Mouse (Mus musculus) testis, adult 2 months (tissue): ENCODE data around the gene Sp9.

Experiments
- CTCF ChIP-seq: fragments of 200-500 bp; IDR thresholded peaks from 2 replicates; pipeline ENCODE4 v1.5.1; 2012; ENCODE audit warnings: low read depth, mild to moderate bottlenecking, inconsistent platforms, low read length, moderate library complexity; ENCODE audit not compliant: control insufficient read depth, insufficient read depth, insufficient replicate concordance
- POLR2A ChIP-seq: fragments of 200-500 bp; IDR thresholded peaks from 2 replicates; pipeline ENCODE4 v1.6.1; 2012; ENCODE audit warnings: low read depth, mild to moderate bottlenecking, inconsistent platforms, low read length, moderate library complexity; ENCODE audit not compliant: control insufficient read depth

DNA sequence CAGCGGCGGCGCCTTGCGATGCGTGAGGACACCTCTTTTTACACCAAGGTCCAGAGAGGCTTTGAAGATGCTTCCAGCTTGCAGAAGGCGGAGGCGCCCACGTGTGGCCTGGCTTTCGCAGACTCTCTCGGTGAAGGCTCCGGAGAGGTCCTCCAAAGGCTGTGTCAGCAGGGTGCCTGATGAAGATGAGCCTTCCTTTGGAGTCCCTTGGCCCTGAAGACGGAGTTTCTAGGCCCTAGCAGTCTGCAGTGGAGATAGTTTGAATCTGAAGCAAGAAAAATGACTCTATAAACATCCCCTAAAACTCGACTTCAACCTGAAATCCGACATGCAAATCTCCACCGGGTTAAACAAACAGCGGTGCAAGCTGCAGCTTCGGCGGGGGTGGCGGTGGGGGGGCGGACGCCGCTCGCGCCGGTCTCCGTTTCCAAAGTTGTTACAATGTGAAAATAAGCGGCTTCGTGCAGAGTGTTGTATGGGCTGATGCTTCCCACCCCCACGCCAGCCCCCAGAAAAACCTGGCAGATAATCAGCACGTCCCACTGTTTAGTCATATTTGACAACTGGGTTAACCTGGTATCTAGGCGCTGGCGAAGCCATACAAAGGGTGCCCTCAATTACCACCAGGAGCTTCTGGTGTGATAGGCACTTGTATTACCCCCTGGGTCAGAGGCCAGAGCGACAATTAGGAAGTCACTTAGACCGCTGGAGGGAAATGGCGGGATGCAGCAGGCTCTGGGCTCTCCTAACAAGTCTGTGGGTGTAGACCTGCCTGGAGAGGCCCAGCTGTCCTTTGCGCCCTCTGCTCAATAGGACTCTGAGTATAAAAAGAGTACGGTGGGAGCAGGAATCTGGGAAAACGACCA, 899 bp upstream of the Sp9 start:
- TF ChIP-seq CTCF: no peak
- no peak for TF ChIP-seq POLR2A
